Mouse (Mus musculus): ENCODE results near the gene Mbl1.

The Mbl1 gene

DNA sequence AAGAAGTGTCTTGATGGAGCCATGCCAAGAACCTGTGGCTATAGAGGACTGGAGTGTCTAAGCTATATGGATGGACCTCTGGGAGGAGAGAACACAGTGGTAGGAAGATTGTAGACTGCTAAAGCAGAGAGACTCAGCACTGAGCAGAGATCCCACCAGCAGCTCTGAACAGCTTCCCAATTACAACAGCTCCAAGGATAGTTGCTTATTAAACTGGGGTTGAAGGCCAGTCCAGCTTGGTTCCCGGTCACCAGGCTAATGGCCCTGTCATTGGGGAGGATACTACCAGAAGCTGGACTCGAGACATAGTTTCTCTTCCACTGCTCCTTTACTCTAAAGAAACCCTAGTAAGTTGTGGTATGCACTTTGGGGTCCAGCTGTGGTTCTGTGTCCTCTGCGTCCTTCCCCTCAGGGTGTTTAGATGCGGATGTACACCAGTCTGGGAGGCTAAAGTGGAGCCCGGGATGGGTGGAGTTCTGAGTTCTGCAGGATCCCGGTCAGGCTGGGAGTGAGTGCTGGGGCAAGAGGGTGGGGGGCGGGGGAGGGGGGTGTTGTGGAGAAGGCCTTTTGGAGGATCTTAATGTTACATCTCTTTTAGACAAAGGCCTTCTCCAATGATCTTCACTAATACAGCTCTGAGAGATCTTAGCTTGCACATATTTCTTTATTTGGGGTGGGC, at the start of gene Mbl1:
Mbl1 (plus strand) TSS at position 239 of the 679 bp plus-strand sequence.
- DNase-seq, result no peak

DNA sequence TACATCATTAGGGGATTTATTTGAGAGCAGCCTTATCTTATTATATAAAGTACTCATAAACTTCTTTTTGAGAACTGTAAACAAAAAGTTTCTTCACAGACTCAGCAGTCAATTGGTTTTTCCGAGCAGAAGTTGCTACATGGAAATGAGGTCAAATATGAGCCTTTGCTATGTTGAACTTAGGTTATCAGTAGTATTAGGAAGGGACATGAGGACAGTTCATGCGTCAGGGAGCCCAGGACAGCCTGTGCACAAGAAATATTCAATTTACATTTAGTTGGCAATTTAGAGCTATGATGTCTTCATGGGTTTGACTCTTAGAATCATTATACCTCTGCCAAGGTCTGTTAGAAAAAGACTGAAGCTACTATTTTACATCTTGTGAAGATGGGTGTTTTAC, 49.0 kb upstream of the Mbl1 start:
- no peak for DNase-seq

DNA sequence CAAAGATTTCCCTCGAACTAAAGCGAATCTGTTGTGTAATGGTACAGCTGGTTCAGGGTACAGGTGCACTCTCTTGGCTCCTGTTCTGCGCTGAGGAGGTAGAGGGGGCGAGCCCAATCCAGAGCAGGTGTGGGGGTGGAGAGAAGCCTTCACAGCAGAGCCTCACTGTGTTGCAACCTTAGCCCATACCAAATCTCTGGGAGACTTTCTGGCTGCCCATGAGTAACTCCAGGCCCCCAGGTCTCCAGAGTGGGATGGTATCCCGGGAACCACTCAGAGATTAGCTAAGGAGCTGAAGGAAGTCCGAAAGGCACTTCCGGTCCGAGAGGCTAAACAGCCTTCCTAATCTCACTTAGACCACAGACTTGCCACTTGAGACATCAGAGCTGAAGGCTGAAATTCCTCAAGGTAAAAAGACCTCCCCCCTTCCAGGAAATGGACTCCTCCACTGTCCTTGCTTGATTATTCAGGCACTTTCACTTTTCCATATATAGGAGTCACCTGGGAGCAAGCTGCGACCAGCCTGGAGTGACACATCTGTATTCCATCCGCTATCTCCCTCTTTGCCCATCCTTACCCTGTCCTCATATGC, 46.3 kb upstream of the Mbl1 start, which contains the start of gene Mat1a:
Mat1a (plus strand) TSS at position 183 of the 592 bp plus-strand sequence.
- no peak for DNase-seq

DNA sequence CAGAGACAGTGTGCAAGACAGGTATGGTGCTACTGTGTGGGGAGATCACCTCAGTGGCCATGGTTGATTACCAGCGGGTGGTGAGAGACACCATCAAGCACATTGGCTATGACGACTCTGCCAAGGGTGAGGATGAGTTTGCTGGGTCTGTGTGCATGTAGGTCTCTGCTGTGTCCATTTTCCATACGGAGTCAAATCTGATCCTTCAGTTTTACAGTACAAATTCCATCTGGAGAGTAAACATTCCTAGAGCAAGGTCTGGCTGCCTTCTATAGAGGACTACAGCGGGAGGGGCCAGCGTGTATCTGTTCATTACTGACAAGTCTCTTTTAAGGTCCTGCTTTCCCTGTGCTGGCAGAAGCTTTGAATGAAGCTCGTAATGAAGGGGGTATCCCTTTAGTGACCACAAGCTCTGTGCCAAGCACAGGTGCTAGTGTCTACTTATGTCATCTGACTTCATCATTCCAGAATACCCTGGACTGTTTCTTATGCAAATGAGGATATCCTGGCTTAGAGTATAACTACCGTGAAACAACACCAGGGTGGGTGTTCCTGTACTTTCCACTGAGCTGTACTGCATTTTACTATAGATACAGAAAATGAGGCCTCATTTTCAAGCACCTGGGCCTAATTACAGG, 40.1 kb upstream of the Mbl1 start:
- DNase-seq, result no peak

DNA sequence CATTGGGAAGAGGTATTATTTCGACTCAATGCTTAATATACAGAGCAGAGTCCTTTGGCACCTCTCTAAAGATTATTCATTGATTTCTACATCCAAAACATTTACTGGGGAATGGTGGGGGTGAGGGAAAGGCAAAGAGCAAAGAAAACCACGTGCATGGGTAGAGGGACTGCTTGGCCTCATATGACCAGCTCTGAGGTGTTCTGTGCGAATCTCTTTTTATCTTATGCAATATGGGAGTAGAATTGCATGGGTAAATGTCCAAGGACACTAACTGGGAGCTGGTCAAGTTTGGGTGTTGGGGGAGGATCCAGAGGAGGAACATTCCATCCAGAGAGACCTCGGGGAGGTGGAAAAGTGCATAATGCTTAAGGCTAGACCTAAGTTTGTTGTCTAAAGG, 38.3 kb upstream of the Mbl1 start:
- no peak for DNase-seq

DNA sequence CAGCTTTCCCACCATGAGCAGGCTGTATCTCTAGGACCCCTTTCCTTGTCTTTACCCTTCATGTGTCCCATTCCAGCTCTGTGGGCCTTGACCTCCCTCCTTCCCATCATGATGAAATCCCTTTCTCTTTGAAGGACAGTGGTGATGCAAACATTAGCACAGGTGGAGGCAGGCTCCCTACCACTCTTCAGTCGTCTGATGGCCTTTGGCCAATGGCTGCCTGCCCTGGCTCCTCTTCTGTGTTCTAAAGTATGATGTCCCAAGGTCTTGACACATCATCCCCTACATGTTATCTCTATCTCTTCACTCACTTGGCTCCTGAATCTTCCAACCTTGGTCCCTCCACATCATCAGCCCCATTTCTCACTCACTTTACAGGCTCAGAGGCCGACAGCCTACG, 35.0 kb upstream of the Mbl1 start:
- DNase-seq, result no peak

DNA sequence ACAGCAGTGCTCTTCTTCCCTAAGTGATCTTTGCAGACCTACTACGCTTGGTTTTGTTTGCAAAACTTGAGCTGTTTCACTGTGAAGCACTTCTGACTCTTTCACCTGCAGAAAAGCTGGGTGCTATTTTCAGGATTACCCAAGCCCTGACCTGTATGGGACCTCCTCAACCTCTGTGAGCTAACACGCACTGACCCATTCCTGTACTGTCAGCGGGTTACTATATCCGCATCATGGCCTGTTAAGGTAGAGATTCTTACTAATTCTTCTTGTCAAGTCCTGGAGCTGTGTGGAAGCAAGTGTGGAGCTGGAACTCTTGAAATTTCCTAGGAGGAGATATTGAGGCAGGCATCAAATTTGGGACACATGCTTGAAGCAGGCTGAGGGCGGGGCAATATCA, 26.6 kb upstream of the Mbl1 start:
- DNase-seq, result no peak

DNA sequence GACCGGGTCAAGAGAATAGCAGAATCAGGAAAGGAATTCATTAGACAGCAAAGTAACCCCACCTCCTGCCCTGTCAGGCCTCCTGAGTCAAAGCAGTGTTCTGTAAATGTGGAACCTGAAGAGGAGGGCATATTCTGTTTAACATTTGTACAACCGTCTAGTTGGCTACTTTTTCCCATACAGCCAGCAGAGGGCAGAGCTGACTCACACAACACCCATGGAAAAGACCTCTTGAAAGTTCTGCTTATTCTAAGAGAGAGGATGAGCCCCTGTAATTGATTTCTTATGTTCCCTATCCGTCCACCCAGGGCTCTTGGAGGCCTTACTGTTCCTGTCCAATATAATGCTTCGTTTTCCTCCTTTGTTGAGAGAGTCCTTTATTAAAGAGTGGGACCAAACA, 23.3 kb upstream of the Mbl1 start:
- DNase-seq, result no peak

DNA sequence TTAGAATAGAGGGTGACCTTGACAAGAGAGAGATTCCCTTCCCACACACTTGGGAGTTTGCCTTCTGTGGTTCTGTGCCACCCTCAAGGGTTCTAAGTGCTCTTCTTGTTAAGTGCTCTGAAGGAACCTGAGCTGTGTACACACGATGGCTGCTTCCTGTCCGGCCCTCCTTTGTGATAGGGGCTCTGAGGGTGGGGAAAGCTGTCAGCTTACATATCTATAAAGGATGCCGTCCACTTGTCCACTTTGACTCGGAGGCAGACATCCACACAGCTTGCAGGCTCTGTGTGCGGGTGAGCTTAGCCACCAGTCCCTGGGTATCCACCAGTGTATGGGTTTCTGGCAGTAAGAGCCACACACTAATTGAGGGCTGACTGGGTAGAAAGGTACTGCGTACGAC, 19.7 kb upstream of the Mbl1 start, which contains the start of gene Sftpa1:
Sftpa1 (plus strand) TSS at position 243 of the 400 bp plus-strand sequence.
- no peak for DNase-seq

DNA sequence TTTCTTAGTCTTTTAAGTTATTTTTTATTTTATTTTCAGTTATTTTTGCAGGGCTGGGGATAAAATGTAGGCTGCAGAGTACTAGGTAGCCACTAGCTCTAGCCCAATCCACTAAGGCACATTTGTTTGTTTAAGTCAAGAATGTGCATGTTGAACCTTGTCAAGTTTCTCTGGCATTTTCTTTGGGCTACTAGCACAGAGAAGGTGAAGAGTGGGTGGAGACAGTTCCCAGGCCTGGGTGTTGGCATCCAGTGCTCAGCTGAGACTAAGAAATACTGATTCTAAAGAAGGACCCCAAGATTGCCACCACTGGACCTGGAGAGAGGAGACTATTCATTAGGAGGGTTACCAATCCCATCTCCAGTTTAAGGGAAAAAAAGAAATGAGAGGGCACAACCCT, 14.3 kb upstream of the Mbl1 start:
- no peak for DNase-seq

DNA sequence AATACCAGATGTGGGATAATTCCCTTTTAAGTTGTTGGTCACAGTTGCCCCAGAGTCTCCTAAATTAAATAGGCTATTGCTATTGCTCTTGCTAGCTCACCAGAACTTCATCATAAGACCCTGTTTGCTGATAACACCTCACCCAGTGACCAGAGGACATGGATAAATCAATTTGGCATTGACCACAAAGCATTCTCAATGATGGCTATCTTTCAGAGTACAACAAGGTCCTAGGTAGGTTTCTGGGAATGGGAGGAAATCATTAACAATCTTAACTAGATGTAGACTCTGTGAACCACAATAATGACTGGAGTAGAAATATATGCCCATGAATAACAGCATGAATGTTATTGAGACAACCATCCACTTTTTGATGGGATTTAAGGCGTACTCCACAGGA, 10.6 kb upstream of the Mbl1 start:
- no peak for DNase-seq

DNA sequence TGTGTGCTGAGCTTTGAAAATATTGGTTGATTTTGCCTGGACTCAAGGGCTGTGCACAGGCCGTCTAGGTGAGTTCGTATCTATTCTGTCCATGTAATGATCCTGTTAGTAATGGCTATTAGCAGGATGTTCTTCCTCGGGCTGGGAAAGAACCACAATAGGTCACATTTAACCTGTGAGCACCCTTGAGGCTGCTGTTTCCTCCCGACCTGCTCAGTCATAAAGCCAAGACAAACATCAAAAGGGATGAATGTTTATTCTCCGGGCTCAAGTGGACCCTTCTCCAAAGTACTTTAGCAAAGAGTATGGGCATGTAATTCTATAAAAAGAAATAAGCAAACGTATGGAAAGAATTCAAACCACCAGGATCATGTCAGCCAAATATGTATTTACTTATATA, 5.2 kb upstream of the Mbl1 start:
- no peak for DNase-seq

DNA sequence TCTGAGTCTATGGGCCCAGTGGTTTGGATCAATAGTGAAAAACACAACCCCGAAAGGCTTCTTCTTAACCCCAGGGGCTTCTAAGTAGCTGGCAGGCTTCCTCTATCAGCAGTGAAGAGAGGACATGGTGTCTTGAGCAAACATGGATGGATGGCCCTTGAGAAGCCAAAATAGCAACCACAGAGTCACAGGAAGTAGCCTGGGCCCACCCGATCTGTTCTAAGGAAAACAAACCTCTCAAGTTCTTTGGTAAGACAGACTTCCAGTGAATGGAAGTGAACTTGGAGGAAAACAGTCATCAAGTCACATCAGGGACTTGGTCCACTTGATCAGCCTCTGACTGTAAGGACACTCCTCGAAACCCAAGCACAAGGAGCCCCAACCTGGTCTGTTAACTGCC, 4.3 kb upstream of the Mbl1 start:
- DNase-seq, result no peak

DNA sequence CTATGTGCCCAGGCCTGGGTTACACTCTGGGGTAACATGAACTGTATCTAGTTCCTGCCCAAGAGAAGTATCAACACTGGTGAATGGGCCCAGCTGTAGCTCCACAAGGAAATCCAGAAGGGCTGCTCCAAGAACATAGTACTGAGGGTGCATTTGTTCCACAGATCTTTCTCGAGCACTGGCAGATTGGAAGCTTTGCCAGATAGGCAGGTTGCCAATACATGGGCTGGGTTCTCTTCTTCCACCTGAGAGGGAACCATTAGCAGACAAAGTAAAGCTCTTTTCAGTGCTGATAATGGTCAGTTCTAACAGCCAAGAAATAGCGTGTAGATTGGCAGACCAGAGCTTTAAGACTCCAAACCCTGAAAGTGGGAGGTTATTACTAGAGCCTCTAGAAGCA, 3.9 kb upstream of the Mbl1 start:
- DNase-seq, result no peak

DNA sequence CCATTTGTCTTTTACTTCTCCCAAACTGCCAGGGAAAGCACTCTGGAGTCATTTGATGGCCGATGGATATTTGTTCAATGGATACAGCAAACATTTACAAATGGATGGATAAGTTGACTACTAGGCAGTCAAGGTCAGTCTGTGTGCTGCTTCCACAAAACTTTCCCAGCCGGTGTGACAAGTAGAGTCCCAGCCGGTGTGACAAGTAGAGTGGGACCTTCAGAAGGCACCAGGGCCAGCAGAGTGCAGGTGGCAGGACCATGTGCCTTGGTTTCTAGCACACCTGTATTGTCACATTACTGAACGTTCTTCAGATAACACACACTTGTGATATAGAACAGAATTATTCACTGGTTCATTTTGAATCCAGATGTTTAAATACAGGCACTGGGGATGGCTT, 8.8 kb downstream of the Mbl1 start:
- DNase-seq, result no peak

DNA sequence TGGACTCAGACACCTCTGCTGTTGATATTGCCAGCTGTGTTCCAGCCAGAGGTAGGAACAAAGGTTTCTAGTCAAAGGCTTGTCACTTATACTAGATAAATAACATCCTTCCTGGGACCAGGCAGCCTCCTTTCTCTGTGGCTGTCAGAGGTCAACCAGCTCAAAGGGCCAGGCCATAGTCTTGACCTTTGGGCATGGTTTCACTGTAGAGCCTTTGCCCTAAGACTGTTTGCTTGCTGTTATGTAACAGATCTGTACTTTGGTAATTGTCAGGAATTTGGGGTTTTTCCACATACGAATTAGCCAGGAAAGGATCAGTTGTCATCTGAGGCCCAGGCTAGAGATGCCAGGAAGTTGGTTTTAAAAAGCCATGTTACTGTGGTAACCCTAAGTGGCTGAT, 9.5 kb downstream of the Mbl1 start:
- no peak for DNase-seq

DNA sequence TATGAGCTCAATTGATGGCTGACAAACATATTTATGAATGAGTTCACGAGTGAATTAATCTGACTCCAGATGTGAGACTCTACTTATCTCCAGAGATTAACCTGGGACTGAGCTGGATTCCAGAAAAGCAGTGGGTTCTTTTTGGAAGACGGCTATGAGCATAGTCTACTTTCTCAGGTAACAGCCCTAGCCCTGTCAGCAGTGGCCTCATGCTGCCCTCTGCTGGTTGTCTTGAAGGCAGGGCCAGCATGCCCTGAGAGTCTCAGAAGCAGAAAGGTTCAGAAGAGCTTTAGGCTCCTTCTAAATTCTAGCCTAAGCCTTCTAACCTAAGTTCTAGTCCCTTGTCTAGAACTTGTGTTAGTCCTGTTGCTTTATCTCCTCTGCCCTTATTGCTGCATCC, 11.4 kb downstream of the Mbl1 start:
- no peak for DNase-seq

DNA sequence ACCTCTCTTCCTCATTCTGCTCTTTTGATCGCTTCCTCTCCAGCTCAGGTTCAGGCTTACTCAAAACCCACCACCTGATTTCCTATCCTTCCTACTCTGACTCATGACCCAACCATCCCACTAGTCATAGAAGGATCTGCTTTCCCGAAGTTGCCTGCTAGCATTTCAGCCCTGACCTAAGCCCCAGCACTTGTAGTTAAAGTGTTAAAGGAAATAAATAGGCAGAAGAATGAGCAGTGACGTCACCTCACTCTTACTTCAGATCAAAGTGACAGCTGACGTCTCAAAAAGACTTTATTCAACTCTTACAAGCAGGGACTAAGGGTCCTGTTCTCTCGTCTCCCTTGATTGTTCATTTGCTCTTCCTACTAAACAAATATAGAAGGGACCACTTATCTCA, 16.0 kb downstream of the Mbl1 start:
- DNase-seq, result no peak

DNA sequence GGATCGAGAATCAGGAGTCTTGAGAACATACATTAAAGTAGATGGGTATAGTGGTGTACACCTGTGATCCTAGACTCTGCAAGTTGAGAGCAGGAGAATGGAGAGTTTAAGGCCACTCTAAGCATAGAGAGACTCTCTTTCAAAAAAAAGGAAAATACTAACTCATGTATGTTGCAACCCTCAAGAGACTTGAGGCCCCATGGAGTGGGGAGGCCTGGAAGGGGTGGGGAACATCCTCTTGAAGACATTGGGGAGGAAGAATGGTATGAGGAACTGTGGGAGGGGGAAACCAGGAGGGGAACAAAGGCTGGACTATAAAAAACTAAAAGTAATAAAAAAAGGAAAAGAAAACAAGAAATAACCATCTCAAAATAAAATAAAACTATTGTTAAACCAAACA, 17.3 kb downstream of the Mbl1 start:
- no peak for DNase-seq

DNA sequence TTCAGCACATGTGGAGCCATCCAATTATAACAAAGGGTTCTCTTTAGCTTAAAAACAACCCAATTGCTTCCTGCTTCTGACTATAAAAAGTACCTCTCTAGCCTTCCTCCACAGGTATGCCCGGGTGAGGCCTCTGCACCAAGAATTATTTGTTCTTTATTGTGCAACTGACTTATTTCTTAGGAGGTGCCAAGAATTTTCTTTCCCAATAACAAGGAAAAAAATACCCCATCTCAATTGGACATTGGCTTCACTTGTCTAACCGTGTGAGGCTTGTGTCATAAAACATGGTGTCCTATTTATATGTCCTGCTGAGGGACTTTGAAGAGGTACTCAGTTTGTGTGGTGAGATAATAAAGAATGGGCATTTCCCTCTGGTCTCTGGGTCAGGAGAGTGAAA, 19.3 kb downstream of the Mbl1 start:
- no peak for DNase-seq

DNA sequence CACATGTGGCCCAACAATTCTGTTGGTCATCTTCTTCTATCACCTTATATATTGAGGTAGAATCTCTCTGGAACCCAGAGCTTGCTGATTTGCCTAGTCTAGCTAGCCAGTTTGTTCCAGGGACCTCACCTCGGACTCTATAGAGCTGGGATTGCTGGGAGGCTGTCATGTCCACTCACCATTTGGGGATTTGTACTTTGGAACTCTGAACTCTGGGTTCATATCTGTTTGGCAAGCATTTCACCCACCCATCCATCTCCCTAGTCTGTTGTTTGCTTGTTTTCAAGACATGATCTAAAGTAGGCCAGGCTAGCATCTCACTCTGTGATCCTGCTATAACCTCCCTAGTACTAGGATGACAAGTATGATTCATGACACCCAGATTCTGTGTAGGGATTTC, 23.5 kb downstream of the Mbl1 start:
- no peak for DNase-seq

DNA sequence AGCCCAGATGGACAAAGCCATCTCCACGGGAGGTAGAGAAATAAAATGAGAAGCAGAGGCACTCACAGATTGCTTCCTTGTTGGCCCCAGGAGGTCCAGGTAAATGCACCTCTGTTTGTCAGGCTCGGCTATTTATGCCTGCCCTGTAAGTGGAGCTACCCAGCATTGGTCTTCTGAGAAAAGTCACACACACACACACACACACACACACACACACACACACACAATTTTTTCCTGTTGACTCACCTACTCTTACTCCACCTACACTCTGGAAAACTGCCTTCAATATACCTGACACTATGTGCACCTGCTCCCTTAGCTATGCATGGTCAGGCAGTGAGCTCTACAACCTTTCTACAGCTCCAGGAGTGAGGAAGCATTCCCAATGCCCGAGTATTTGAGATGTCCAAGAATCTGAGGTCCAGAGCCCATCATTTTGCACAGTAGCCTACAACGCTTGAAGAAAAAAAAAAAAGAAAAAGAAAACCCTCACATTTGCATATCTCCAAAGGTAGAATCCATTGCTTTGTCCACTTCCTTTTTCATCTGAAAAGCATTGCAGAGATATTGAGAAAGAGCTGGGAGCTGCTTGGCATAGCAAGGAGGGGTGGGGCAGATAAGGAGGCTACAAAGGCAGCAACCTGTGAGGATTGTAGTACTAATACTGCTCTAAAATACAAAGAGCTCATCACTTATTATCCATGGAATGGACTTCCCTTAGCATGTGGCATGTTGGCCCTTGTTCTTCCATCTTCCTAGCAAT, 34.0 kb downstream of the Mbl1 start, which contains the start of gene Sftpd:
Sftpd (minus strand) TSS at position 91 of the 763 bp plus-strand sequence.
- DNase-seq, result no peak

DNA sequence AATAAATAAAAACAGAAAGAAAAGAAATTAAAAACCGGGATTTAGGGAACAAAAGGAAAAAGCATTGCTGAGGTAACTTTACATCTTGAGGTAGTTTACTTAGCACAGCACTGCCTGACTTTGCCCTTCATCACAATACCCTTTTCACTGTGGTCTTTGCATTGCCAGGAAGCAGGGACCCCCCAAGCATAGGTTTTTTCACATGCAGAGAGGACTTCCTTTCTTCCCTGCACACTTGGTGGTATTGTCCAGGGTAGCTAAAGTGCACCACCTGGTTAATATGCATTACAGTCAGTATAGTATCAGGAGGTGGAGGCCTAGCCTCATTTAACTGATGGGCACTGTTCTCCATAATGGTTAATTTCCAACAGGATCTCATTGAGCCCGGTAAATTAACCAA, 38.2 kb downstream of the Mbl1 start:
- no peak for DNase-seq
